Mouse (Mus musculus): Measurements from ENCODE around the gene Slc39a3. TPM values are rescaled to one million over a fixed set of nuclear protein-coding genes. Genes with fewer than 3 reads are reported as not detected.
"Not testable (repeated sequence)": the region's sequence is repeated elsewhere in the genome, so short reads cannot be mapped to it uniquely, and the experiment has no call there.

Gene Slc39a3
- total RNA-seq, 1 experiment from 2014 or later = 7.2 TPM

DNA sequence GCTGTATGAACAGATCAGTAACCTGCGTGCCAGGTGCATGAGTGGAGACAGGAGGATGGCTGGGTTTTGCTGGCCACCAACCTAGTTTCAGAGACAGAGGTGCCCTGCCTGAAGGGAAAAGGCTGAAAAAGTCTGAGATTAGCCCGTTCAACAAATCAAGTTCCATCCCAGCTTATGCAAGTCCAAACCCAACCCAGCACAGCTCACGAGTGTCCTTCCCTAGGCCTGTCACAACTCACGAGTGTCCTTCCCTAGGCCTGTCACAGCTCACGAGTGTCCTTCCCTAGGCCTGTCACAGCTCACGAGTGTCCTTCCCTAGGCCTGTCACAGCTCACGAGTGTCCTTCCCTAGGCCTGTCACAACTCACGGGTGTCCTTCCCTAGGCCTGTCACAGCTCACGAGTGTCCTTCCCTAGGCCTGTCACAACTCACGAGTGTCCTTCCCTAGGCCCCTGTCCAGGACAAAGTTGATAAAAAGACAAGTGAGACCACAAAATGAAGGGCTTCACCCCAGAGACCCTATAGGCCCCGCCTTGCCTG lies 18.6 kb upstream of the Slc39a3 start:
- ATAC-seq (replicated peaks in 1 of 2; ENCODE audit: insufficient read depth in 1 of 2, low FRiP score in 2 of 2, low TSS enrichment in 1 of 2, low read depth in 1 of 2, poor library complexity in 2 of 2, severe bottlenecking in 2 of 2) = not testable (repeated sequence)

GRCm38 (mm10) chr10:81055169-81055568 lies 17.9 kb upstream of the Slc39a3 start:
- no peak for ATAC-seq (replicated peaks in 1 of 2; ENCODE audit: insufficient read depth in 1 of 2, low FRiP score in 2 of 2, low TSS enrichment in 1 of 2, low read depth in 1 of 2, poor library complexity in 2 of 2, severe bottlenecking in 2 of 2)

DNA sequence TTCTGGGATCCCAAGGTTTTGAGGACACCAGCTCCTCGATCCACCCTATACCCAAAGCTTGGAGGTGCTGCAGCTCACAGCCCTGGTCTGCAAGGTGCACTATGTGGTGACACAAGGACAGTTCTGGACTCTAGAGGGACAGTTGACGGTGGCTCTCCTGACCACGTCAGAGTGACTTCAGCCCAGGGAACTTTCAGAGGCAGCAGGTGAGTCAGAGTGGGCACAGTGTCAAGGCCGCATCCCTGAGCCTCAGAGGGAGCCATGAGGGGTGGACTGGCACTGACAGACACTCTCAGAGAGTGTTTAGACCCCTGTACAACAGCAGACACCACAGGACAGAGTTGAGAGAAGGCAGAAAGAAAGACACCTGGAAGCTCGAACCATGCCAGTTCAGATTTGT lies 15.4 kb upstream of the Slc39a3 start:
- no peak for ATAC-seq (replicated peaks in 1 of 2; ENCODE audit: insufficient read depth in 1 of 2, low FRiP score in 2 of 2, low TSS enrichment in 1 of 2, low read depth in 1 of 2, poor library complexity in 2 of 2, severe bottlenecking in 2 of 2)

DNA sequence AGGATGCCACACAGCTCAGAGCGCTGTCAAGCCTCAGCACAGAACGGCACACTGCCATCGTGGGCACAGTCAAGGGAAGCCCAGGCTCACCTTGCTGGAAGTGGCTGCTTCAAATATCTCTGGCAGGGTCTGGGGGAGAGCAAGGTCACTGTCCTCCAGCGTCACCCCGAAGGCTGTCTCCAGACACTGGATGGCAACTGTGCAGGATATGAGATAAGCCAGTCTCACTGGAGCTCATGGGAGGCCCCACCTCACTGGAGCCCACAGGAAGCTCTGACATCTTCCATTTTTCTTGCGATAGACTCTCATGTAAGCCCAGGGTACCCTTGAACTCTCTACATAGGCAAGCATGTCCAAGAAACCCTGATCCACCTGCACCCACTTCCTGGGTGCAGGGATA lies 13.9 kb upstream of the Slc39a3 start:
- no peak for ATAC-seq (replicated peaks in 1 of 2; ENCODE audit: insufficient read depth in 1 of 2, low FRiP score in 2 of 2, low TSS enrichment in 1 of 2, low read depth in 1 of 2, poor library complexity in 2 of 2, severe bottlenecking in 2 of 2)

DNA sequence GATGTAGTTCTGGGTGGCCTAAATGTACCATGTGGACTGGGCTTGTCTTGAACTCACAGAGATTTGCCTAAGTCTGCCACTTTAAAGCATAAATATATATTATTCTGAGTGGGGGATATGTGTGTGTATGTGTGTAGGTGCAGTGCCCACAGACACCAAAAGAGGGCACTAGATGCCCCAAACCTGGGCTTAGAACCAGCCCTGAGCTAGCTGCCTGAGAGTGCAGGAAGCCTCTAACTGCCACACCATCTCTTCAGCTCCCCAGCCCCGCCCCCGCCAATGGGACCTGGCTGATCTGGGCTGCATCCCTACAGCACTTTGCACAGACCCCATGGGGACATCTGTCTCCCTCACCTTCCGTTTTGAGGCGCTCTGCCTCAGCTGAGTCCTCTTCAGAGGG lies 13.4 kb upstream of the Slc39a3 start:
- ATAC-seq (replicated peaks in 1 of 2; ENCODE audit: insufficient read depth in 1 of 2, low FRiP score in 2 of 2, low TSS enrichment in 1 of 2, low read depth in 1 of 2, poor library complexity in 2 of 2, severe bottlenecking in 2 of 2) = no peak

GRCm38 (mm10) chr10:81045246-81045645 lies 8.0 kb upstream of the Slc39a3 start:
- not testable (repeated sequence) for ATAC-seq (replicated peaks in 1 of 2; ENCODE audit: insufficient read depth in 1 of 2, low FRiP score in 2 of 2, low TSS enrichment in 1 of 2, low read depth in 1 of 2, poor library complexity in 2 of 2, severe bottlenecking in 2 of 2)

GRCm38 (mm10) chr10:81041458-81042175 lies 4.4 kb upstream of the Slc39a3 start:
- ATAC-seq (replicated peaks in 1 of 2; ENCODE audit: insufficient read depth in 1 of 2, low FRiP score in 2 of 2, low TSS enrichment in 1 of 2, low read depth in 1 of 2, poor library complexity in 2 of 2, severe bottlenecking in 2 of 2) = peak; percentile 38 to 58; a peak in 2 of 4 replicates

GRCm38 (mm10) chr10:81036251-81036650 lies 975 bp downstream of the Slc39a3 start:
- no peak for ATAC-seq (replicated peaks in 1 of 2; ENCODE audit: insufficient read depth in 1 of 2, low FRiP score in 2 of 2, low TSS enrichment in 1 of 2, low read depth in 1 of 2, poor library complexity in 2 of 2, severe bottlenecking in 2 of 2)

GRCm38 (mm10) chr10:81033586-81033985 lies 3.6 kb downstream of the Slc39a3 start:
- no peak for ATAC-seq (replicated peaks in 1 of 2; ENCODE audit: insufficient read depth in 1 of 2, low FRiP score in 2 of 2, low TSS enrichment in 1 of 2, low read depth in 1 of 2, poor library complexity in 2 of 2, severe bottlenecking in 2 of 2)

DNA sequence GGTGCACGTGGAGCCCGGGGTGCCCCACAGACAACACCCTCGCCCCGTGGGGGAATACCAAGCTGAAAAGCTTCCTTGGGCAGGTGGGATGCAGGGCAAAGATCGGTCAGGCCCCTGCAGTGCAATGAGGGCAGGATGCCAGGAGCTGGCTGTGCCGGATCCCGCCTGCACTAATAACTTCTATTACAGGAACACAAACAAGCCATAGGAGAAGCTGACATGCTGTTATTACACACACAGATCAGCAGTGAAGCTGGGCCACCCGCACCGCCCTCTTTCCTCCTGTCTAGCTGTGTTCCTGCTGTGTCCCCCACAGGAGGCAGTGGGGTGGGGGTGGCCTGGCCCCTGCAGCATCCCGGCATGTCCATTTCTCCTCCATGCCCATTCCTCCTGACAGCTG lies 8.2 kb downstream of the Slc39a3 start:
- no peak for ATAC-seq (replicated peaks in 1 of 2; ENCODE audit: insufficient read depth in 1 of 2, low FRiP score in 2 of 2, low TSS enrichment in 1 of 2, low read depth in 1 of 2, poor library complexity in 2 of 2, severe bottlenecking in 2 of 2)

DNA sequence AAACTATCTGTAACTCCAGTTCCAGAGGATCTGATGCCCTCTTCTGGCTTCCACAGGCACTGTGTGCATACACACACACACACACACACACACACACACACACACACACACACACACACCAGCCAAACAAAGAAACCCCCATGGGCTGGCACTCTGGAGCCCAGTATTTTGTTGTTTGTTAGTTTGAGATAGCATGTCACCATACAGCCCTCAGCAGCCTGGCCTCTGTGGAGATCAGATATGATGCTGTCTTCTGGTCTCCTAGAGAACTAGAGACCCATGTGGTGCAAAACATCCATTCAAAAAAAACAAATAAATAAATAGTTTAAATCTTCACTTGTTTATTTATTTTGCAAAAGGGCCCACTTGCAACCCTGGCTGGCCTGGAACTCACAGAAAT lies 9.0 kb downstream of the Slc39a3 start:
- no peak for ATAC-seq (replicated peaks in 1 of 2; ENCODE audit: insufficient read depth in 1 of 2, low FRiP score in 2 of 2, low TSS enrichment in 1 of 2, low read depth in 1 of 2, poor library complexity in 2 of 2, severe bottlenecking in 2 of 2)

GRCm38 (mm10) chr10:81027331-81027730 lies 9.9 kb downstream of the Slc39a3 start:
- ATAC-seq (replicated peaks in 1 of 2; ENCODE audit: insufficient read depth in 1 of 2, low FRiP score in 2 of 2, low TSS enrichment in 1 of 2, low read depth in 1 of 2, poor library complexity in 2 of 2, severe bottlenecking in 2 of 2) = no peak

- no peak for ATAC-seq (replicated peaks in 1 of 2; ENCODE audit: insufficient read depth in 1 of 2, low FRiP score in 2 of 2, low TSS enrichment in 1 of 2, low read depth in 1 of 2, poor library complexity in 2 of 2, severe bottlenecking in 2 of 2)
Measured at GRCm38 (mm10) chr10:81026857-81027256, 10.4 kb downstream of the Slc39a3 start.

GRCm38 (mm10) chr10:81025639-81026275 lies 11.5 kb downstream of the Slc39a3 start, which contains the start of gene Diras1:
TSS of gene Diras1 (minus strand) at chr10:81025662.
- ATAC-seq (replicated peaks in 1 of 2; ENCODE audit: insufficient read depth in 1 of 2, low FRiP score in 2 of 2, low TSS enrichment in 1 of 2, low read depth in 1 of 2, poor library complexity in 2 of 2, severe bottlenecking in 2 of 2) = no peak

- ATAC-seq (replicated peaks in 1 of 2; ENCODE audit: insufficient read depth in 1 of 2, low FRiP score in 2 of 2, low TSS enrichment in 1 of 2, low read depth in 1 of 2, poor library complexity in 2 of 2, severe bottlenecking in 2 of 2) = no peak
Measured at GRCm38 (mm10) chr10:81025047-81025621, 12.1 kb downstream of the Slc39a3 start.

DNA sequence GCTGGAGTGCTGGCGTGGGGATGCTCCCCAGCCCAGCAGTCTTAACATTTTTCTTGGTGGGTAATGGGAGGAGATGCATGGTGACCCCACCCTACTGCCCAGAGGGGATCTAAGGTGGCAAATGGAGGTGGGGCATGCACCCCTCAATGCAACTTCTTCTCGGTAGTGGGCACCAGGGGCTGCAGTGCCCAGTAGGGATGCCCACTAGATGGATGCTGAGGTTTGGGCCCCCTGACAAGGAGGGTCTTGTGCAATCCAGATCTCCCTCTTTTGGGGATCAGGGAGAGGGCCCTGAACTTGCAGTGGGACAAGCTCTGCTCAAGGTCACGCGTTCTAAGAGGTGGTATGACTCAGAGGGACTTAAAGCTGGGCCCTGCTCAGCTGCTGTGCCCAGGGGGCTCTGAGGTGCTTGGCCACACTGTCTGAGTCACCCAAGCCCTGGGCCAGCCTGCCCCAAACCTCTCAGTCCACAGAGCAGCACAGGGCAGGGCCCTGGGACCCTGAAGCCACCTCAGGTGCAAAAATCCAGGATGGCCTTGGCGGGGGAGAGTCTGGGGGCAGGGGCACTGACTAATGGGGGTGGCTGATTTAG lies 12.8 kb downstream of the Slc39a3 start:
- no peak for ATAC-seq (replicated peaks in 1 of 2; ENCODE audit: insufficient read depth in 1 of 2, low FRiP score in 2 of 2, low TSS enrichment in 1 of 2, low read depth in 1 of 2, poor library complexity in 2 of 2, severe bottlenecking in 2 of 2)

DNA sequence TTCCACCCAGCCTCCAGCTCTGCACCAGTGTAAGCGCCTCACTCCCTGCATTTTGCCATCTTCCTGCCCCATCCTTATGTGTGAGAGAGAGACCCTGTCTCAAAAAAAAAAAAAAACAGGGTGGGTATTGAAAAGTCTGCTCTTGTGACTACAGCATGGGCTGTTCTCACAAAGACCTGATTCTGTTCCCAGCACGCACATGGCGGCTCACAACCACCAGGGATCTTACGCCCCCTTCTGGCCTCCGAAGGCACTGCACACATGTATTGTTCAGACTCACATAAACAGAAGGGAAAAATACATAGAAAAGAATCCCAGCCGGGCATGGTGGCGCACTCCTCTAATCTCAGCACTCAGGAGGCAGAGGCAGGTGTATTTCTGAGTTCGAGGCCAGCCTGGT lies 14.5 kb downstream of the Slc39a3 start:
- no peak for ATAC-seq (replicated peaks in 1 of 2; ENCODE audit: insufficient read depth in 1 of 2, low FRiP score in 2 of 2, low TSS enrichment in 1 of 2, low read depth in 1 of 2, poor library complexity in 2 of 2, severe bottlenecking in 2 of 2)

GRCm38 (mm10) chr10:81021547-81022110 lies 15.6 kb downstream of the Slc39a3 start:
- ATAC-seq (replicated peaks in 1 of 2; ENCODE audit: insufficient read depth in 1 of 2, low FRiP score in 2 of 2, low TSS enrichment in 1 of 2, low read depth in 1 of 2, poor library complexity in 2 of 2, severe bottlenecking in 2 of 2) = peak in 1 of 2 experiments; percentile 34; a peak in 1 of 4 replicates
